Mouse (Mus musculus) megakaryocyte, embryonic 14.5 days (primary cell): ENCODE measurements around the gene Atp5j2.

ENCODE experiments used
- FLI1 ChIP-seq: IDR thresholded peaks from 2 replicates; pipeline ENCODE4 v1.6.1; 2012; ENCODE audit warnings: low read length, inconsistent platforms, mixed read lengths
- GATA1 ChIP-seq: IDR thresholded peaks from 3 replicates; pipeline ENCODE4 v1.6.1; 2012; ENCODE audit warnings: mixed read lengths, low read length, inconsistent platforms, borderline replicate concordance

GRCm38 (mm10) chr5:145205041-145205440 lies 13.2 kb upstream of the Atp5j2 start:
- TF ChIP-seq GATA1 (no peak), FLI1 (no peak)
